Mouse (Mus musculus): Measurements from ENCODE around the gene Plin4. TPM values are rescaled to one million over a fixed set of nuclear protein-coding genes. Genes with fewer than 3 reads are reported as not detected.

The Plin4 gene
- polyA plus RNA-seq, 1 experiment from 2014 or later = 0.10 TPM

DNA sequence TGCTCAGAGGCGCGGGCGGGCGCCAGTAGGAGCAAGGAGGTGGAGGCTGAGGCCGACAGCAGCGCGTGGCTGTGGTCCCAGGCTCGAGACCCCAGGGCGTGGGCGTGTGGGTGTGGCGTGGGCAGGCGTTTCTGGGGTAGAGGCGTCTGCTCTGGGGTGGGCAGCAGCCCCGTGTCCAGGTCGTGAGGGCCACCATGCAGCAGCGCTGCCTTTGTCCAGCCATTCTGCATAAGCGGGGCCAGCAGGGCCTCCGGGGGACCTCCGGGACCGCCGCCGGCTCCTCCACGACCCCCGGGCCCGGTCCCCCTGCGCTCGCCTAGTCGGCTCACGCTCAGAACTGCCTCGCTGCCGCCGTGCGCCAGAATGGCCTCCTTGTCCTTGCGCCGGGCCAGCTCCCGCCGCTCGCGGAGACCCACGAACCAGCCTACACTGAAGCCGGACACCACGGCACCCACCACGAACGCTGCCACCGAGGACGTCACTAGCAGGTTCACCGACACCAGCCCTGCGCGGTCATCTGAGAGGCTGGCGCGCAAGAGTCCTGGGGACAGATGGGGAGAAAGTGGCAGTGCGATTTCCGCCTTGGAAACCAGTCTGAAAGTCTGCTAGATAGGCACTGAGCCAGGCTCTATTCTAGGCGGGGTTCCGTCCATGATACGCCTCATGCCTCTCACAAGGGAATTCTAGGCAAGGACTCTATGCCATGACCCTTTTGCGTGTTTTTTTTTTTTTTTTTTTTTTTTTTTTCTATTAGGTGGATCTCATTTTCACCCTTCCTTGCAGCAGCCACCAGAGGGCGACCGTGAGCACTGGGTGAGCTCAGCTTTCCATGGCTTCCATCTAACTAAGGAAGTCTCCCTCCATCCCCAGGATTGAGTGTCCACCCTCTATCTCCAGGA lies 15.0 kb upstream of the Plin4 start:
- peak overlapping the region; percentile 41 for H3K4me3 ChIP-seq
- H3K4me1 ChIP-seq = peaks cover 21% of the 10 kb centered on the region
- 10% methylated on average over 58 of the region's 59 CpGs for WGBS
- H3K9ac ChIP-seq = peak overlapping the region; percentile 62
- H3K27me3 ChIP-seq = peaks cover 59% of the 10 kb centered on the region
- H3K4me2 ChIP-seq = peak overlapping the region; percentile 72
- H3K36me3 ChIP-seq = peaks cover 18% of the 10 kb centered on the region; the same call in 1 of the 2 replicates
- ATAC-seq (ENCODE audit: insufficient number of reproducible peaks, insufficient read depth, low FRiP score, low TSS enrichment, low read depth) = no peak
- no peak overlapping the region for H3K27ac ChIP-seq
- peaks cover 10% of the 10 kb centered on the region for H3K9me3 ChIP-seq

DNA sequence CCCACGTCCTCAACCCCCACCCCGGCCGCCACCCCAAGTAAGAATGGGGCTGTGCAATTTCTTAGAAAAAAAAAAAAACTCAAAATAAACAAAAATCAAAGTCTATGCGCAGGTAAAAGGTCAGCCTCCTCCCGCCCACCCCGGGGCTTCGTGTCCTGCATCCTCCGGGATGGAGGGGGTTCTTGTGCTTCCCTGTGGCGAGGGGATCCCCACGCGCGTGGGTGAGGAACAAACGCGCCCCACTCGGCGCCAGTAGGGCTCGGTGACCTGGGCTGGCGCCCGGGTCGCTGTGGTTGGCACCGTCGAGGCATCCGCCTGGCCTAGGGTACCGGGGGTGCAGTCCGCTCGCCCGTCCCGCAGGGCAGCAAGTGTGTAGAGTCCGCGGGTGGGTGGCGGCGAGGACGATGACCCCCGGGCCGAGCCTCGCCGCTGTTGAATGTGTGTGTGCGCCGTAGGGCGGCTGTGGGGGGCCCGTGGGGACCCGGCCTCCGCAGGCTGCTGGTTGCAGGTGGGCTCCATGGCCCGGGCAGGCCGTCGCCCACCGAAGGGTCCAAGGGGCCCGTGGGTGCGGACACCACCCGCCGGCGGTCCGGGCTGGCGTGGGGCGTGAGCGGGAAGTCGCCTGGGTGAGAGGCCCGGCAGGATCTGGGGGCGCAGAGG lies 14.2 kb upstream of the Plin4 start:
- Histone ChIP-seq H3K36me3 (peaks cover 18% of the 10 kb centered on the region; the same call in 1 of the 2 replicates), H3K9ac (peak overlapping the region; percentile 62), H3K4me3 (peak overlapping the region; percentile 41), H3K27ac (no peak overlapping the region), H3K4me2 (peak overlapping the region; percentile 72), H3K4me1 (peaks cover 22% of the 10 kb centered on the region), H3K27me3 (peaks cover 68% of the 10 kb centered on the region), H3K9me3 (peaks cover 10% of the 10 kb centered on the region)
- WGBS = 45% methylated on average over 59 of the region's 59 CpGs
- no peak for ATAC-seq (ENCODE audit: insufficient number of reproducible peaks, insufficient read depth, low FRiP score, low TSS enrichment, low read depth)

DNA sequence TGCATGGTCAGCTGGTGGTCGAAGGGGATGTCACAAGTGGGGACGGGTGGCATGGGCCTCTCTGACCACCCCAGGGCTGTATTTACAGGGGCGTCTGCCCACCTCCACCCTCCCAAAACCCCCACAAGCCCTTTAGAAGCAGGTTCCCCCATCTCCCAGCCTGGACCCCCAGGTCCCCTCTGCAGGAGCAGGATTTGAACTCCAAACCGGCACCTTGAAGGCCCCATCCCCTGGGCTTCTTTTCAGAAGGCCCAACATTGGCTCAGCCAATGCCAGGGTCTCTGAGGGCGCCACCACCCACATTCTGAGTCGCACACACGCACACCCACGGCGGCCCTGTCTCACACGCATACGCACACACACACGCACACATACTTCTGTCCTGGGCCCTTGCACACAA lies 13.6 kb upstream of the Plin4 start:
- H3K4me1 ChIP-seq = peaks cover 22% of the 10 kb centered on the region
- WGBS = 83% methylated on average over 12 of the region's 12 CpGs
- no peak overlapping the region for H3K4me2 ChIP-seq
- H3K27ac ChIP-seq = no peak overlapping the region
- peaks cover 15% of the 10 kb centered on the region; the same call in 1 of the 2 replicates for H3K36me3 ChIP-seq
- H3K27me3 ChIP-seq = peaks cover 74% of the 10 kb centered on the region
- no peak overlapping the region for H3K9ac ChIP-seq
- no peak overlapping the region for H3K4me3 ChIP-seq
- H3K9me3 ChIP-seq = peaks cover 10% of the 10 kb centered on the region
- ATAC-seq (ENCODE audit: insufficient number of reproducible peaks, insufficient read depth, low FRiP score, low TSS enrichment, low read depth) = no peak

DNA sequence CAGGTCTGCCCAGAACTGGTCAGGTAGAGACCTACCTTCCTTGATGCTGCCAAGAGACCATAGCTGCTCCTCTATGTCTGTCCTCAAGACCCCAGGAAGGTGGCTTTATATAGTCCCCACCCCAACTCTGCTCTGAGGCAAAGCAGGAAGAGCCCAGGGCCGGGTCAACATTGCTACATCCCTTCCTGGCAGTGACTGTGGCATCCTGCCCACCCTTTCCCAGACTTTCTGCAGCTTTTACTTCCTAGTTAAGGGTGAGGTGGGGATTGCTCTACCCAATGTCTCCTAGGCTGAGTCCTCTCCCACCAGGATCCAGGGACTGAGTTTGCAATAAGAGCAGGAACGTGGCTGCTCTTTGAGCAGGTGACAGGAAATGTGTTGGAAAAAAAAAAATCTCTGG lies 12.2 kb upstream of the Plin4 start, which contains the start of gene Lrg1:
Gene Lrg1 (minus strand): TSS at position 176 of the 400 bp plus-strand sequence.
- Histone ChIP-seq H3K4me2 (no peak within 1 kb of the TSS), H3K4me1 (peaks cover 27% of the 10 kb centered on the region), H3K27me3 (peaks cover 86% of the 10 kb centered on the region), H3K9me3 (peaks cover 10% of the 10 kb centered on the region), H3K4me3 (no peak within 1 kb of the TSS), H3K36me3 (peaks cover 13% of the 10 kb centered on the region; the same call in 1 of the 2 replicates), H3K27ac (no peak within 1 kb of the TSS), H3K9ac (no peak within 1 kb of the TSS)
- WGBS = 60% methylated on average over 2 of the region's 2 CpGs
- ATAC-seq (ENCODE audit: insufficient number of reproducible peaks, insufficient read depth, low FRiP score, low TSS enrichment, low read depth) = no peak

DNA sequence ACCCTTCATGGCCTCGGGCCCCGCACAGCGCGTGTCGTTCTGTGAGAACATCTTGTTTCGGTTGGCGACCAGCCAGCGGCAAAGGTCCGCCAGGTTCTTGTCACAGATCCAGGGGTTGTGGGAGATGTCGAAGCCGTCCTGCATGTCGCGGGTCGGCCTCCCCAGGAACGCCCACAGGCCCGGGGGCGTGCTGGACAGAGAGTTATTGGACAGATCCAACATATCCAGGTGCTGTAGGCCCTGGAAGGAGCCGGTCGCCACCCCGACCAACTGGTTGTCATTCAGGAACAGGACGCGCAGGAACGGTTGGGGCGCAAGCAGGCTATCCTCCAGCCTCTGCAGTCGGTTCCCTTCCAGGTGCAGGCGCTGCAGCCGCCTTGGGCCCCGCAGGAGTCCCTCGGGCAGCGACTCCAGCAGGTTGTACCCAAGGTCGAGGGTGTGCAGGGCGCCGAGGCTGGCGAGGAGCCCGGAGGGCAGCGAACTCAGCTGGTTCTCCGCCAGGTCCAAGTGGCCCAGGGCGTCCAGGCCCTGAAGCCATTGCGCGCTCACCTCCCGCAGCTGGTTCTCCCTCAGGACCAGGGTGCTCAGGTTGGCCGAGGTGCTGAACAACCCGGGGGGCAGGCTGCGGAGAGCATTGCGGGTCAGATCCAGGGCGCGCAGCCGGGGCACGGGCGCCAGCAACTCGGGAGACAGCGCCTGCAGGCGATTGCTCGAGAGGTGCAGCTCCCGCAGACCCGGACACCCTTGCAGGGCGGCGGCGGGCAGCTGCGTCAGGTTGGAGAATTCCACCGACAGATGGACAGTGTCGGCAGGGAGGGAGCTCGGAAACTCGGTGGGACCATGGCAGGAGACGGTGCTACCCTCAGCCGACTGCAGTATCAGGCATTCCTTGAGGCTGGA lies 10.6 kb upstream of the Plin4 start:
- no peak overlapping the region for H3K27ac ChIP-seq
- H3K4me3 ChIP-seq = peak overlapping the region; percentile 22
- ATAC-seq (ENCODE audit: insufficient number of reproducible peaks, insufficient read depth, low FRiP score, low TSS enrichment, low read depth) = no peak
- H3K4me2 ChIP-seq = peak overlapping the region; percentile 40
- peaks cover 13% of the 10 kb centered on the region; the same call in 1 of the 2 replicates for H3K36me3 ChIP-seq
- H3K9ac ChIP-seq = 0 out of 2 replicates have a peak overlapping the region, but pooled peaks have one; percentile 21
- peaks cover 10% of the 10 kb centered on the region for H3K9me3 ChIP-seq
- peaks cover 27% of the 10 kb centered on the region for H3K4me1 ChIP-seq
- peaks cover 94% of the 10 kb centered on the region for H3K27me3 ChIP-seq
- 6% methylated on average over 66 of the region's 66 CpGs for WGBS

DNA sequence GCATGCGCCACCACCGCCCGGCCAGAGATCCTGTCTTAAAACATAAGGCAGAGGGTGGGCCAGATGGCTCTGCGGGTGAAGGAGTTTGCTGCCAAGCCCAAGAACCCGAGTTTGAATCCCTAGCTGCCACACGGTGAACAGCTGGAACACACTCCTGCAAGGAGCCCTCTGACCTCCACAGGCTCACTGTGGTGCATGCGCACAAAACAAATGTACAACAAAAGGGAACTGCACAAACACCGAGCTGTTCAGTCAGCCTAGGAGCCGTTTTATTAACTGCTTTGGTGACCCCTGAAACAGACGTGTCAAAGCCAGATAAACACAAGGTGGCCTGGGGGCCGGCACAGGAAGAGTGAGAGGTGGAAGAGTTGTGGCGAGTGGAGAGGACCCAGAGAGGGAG lies 9.8 kb upstream of the Plin4 start:
- H3K27ac ChIP-seq = no peak overlapping the region
- peaks cover 13% of the 10 kb centered on the region; the same call in 1 of the 2 replicates for H3K36me3 ChIP-seq
- H3K4me3 ChIP-seq = no peak overlapping the region
- peaks cover 10% of the 10 kb centered on the region for H3K9me3 ChIP-seq
- peaks cover 24% of the 10 kb centered on the region for H3K4me1 ChIP-seq
- no peak overlapping the region for H3K9ac ChIP-seq
- peaks cover 86% of the 10 kb centered on the region for H3K27me3 ChIP-seq
- H3K4me2 ChIP-seq = no peak overlapping the region
- WGBS = 47% methylated on average over 12 of the region's 12 CpGs
- ATAC-seq (ENCODE audit: insufficient number of reproducible peaks, insufficient read depth, low FRiP score, low TSS enrichment, low read depth) = no peak

DNA sequence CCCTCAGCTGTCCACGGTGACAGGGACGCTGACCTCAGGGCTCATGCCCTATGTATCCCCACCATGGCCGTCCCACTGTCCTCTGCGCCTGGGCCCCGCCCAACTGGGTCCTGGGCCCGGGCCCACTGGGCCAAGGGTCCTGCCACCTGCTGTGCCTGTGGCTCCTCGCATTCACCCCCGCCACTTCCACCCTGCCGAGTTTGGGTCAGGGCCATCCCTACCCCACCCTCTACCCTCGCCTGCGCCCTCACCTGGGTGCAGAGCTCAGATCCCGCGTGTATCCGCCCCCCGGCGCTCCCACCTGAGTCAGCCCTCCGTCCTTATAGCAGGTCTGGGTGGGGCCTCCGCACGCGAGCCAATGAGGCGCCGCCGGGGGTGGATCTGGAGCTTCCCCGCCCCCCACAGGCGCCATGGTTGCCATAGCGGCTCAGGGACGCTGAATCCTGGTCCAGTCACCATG lies 7.7 kb upstream of the Plin4 start, which contains the start of gene Plin5:
Gene Plin5 (minus strand): TSS at position 346 of the 460 bp plus-strand sequence.
- Histone ChIP-seq H3K36me3 (no peaks in the 10 kb centered on the region), H3K9ac (0 out of 2 replicates have a peak within 1 kb of the TSS, but pooled peaks have one; percentile 44), H3K9me3 (peaks cover 2% of the 10 kb centered on the region), H3K4me1 (peaks cover 17% of the 10 kb centered on the region), H3K27me3 (peaks cover 64% of the 10 kb centered on the region), H3K4me2 (peak within 1 kb of the TSS; percentile 59), H3K4me3 (peak within 1 kb of the TSS; percentile 36), H3K27ac (no peak within 1 kb of the TSS)
- 1% methylated on average over 27 of the region's 27 CpGs for WGBS
- ATAC-seq (ENCODE audit: insufficient number of reproducible peaks, insufficient read depth, low FRiP score, low TSS enrichment, low read depth) = no peak

DNA sequence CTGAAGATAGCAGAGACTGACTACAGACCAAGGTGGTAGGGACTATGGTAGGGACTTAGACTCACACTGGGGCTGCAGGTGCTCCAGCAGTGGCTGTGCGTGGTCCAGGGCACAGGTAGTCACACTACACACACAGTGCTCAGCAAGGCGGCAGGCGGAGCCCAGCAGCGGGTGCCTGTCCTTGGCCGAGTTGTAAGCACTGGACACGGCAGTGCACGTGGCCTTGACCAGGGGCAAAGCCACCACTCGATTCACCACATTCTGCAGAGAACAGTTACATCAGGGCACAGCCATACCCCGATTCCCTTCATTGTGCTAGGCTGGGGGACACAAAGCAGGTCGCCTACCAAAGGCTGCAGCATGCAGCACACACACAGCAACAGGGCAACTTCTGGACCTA lies 6.6 kb upstream of the Plin4 start:
- Histone ChIP-seq H3K36me3 (no peaks in the 10 kb centered on the region), H3K4me1 (peaks cover 17% of the 10 kb centered on the region), H3K4me2 (no peak overlapping the region), H3K4me3 (no peak overlapping the region), H3K27me3 (peaks cover 53% of the 10 kb centered on the region), H3K9ac (no peak overlapping the region), H3K9me3 (no peaks in the 10 kb centered on the region), H3K27ac (no peak overlapping the region)
- no peak for ATAC-seq (ENCODE audit: insufficient number of reproducible peaks, insufficient read depth, low FRiP score, low TSS enrichment, low read depth)
- WGBS = 76% methylated on average over 10 of the region's 10 CpGs

DNA sequence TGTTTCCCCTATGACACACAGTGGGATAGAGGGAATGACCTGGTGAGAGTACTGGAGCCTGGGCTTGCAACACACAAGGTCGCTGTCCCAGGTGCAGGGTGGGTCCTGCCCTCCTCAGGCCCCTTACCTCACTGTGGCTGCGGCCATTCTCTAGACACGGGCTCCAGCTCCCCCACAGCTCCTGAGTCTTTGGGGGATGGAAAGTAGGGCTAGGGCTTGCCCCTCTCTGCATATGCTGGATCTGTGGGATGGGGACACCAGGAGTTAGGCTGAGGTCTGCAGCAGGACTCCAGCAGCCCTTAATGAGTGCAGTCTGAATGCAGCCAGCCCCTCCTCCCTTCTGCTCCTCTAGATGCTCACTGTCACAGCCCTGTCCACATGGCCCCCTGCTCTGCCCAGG lies 3.1 kb upstream of the Plin4 start:
- H3K4me1 ChIP-seq = peaks cover 5% of the 10 kb centered on the region
- ATAC-seq (ENCODE audit: insufficient number of reproducible peaks, insufficient read depth, low FRiP score, low TSS enrichment, low read depth) = no peak
- H3K27me3 ChIP-seq = peaks cover 20% of the 10 kb centered on the region
- no peaks in the 10 kb centered on the region for H3K9me3 ChIP-seq
- H3K9ac ChIP-seq = 0 out of 2 replicates have a peak overlapping the region, but pooled peaks have one; percentile 21
- no peak overlapping the region for H3K4me2 ChIP-seq
- 67% methylated on average over 3 of the region's 3 CpGs for WGBS
- 0 out of 2 replicates have a peak overlapping the region, but pooled peaks have one; percentile 7 for H3K27ac ChIP-seq
- 0 out of 2 replicates have a peak, but pooled peaks cover 6% of the 10 kb centered on the region for H3K36me3 ChIP-seq
- H3K4me3 ChIP-seq = no peak overlapping the region

DNA sequence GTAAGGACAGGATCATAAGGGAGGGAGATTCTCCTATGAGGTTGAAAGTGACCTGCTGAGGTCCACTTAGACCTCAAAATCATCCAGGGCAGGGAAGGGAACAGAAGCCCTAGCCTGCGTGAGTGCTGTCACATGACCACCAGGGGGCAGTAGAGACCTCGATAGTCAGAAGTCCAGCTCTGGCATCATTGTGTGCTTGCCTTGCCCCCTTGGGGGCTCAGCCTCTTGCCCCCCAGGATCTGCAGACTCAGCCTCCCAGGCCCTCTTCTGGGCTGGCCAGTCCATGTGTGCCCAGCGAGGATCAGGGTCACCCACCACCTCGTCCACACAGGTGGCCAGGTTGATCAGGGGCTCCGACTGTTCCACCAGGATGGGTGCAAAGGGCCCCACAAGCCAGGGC lies 2.3 kb upstream of the Plin4 start:
- 0 out of 2 replicates have a peak, but pooled peaks cover 11% of the 10 kb centered on the region for H3K36me3 ChIP-seq
- WGBS = 43% methylated on average over 5 of the region's 5 CpGs
- no peaks in the 10 kb centered on the region for H3K4me1 ChIP-seq
- H3K9ac ChIP-seq = no peak overlapping the region
- H3K4me3 ChIP-seq = no peak overlapping the region
- H3K4me2 ChIP-seq = no peak overlapping the region
- H3K27me3 ChIP-seq = peaks cover 12% of the 10 kb centered on the region
- H3K9me3 ChIP-seq = no peaks in the 10 kb centered on the region
- ATAC-seq (ENCODE audit: insufficient number of reproducible peaks, insufficient read depth, low FRiP score, low TSS enrichment, low read depth) = no peak
- no peak overlapping the region for H3K27ac ChIP-seq
